Mouse (Mus musculus): ENCODE data around the gene Zbp1.

DNA sequence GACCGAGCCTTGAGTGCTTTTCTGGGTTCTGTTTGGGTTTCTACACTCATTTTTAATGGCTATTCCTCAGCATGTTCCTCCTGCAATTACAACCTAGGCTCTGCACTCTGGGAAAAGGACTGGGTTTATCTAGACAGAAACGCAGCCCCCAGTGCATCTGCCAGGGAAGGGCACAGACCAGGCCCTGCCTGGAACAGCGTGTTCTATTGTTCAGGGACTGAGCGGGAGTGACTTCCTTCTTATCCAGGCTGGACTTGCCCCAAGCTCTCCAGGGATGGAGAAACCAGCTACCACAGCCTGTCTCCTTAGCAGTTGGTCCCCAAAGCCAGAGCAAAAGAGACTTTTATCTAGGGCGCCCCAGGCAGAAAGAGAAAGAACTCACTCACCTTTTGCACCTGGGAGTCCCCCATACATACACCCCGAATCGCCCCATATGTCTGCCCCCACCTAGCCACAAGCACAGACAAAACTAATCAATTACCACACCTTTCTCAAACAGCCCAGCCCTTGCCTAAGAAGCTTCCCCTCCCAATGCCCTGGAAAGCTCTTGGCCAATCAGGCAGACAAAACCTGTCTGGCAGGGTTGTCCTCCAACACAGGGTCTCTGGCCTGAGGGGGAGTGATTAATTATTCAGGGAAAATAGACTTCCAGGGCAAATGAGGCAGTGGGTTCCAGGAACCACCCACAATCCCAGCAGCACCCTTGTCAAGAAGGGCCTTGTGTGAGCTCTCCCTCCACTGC, 37.3 kb upstream of the Zbp1 start:
- TF ChIP-seq CTCF (IDR thresholded peaks at IDR 0.05; ENCODE audit: borderline replicate concordance, control insufficient read depth, extremely low read depth, insufficient read depth, low read length, poor library complexity) (no peak), POLR2A (IDR thresholded peaks at IDR 0.05; ENCODE audit: control insufficient read depth, extremely low read depth, insufficient read depth, low read length, poor library complexity) (no peak)
